In genomic region chr16:16325775-16326336, GRCm38 (mm10) we compare ENCODE assay signal across 8 mouse cellular contexts.
"Had no signal": no experiment of that assay in that cellular context is flagged by ENCODE, and none has a peak within 500 bp of the region (broad histone marks: within the 10 kb centered on the region; RNA-seq: fewer than 3 reads in every experiment).

No protein-coding gene starts in this region.

- H3K27me3 ChIP-seq: limb, embryonic 13.5 days; stomach, embryonic 15.5 days had no signal

- H3K9ac ChIP-seq: limb, embryonic 13.5 days; liver, embryonic 14.5 days; stomach, embryonic 15.5 days had no signal

- ATAC-seq: intestine, embryonic 16.5 days had no signal

- DNase-seq: left cerebral cortex, postnatal 4 days; lung, adult 18-20 months; right cerebral cortex, postnatal 14 days; thymus, postnatal 36 days had no signal

- H3K4me1 ChIP-seq: limb, embryonic 13.5 days; stomach, embryonic 15.5 days had no signal

- H3K4me3 ChIP-seq: limb, embryonic 13.5 days; stomach, embryonic 15.5 days had no signal

- H3K27ac ChIP-seq: limb, embryonic 13.5 days; liver, embryonic 14.5 days; stomach, embryonic 15.5 days had no signal

- H3K4me2 ChIP-seq: limb, embryonic 13.5 days; stomach, embryonic 15.5 days had no signal

- H3K9me3 ChIP-seq: limb, embryonic 13.5 days; stomach, embryonic 15.5 days had no signal
